In genomic region chr16:94572422-94572821, GRCm38 (mm10) we compare ENCODE assay signal across 9 mouse cellular contexts. TPM values are rescaled to one million over a fixed set of nuclear protein-coding genes. Genes with fewer than 3 reads are reported as not detected.
DNase-seq lines count a peak whose midpoint lies in the region; ATAC-seq and TF ChIP-seq lines count a peak whose summit lies in the region.
"Had no signal": no experiment of that assay in that cellular context is flagged by ENCODE, and none has a peak within 500 bp of the region (broad histone marks: within the 10 kb centered on the region; RNA-seq: fewer than 3 reads in every experiment).

No protein-coding gene starts in this region.

- H3K4me1 ChIP-seq in kidney, embryonic 16.5 days (ENCODE audit: insufficient read depth, low read length) = peaks cover 50% of the 10 kb centered on the region
- peaks cover 53% of the 10 kb centered on the region for H3K4me1 ChIP-seq in embryonic facial prominence, embryonic 13.5 days
- H3K4me1 ChIP-seq in intestine, embryonic 14.5 days (replicated peaks; ENCODE audit: control insufficient read depth, insufficient read depth, low read length) = peaks cover 33% of the 10 kb centered on the region
- H3K4me1 ChIP-seq in midbrain, postnatal 0 days (ENCODE audit: insufficient read depth, low read length) = peaks cover 15% of the 10 kb centered on the region; the same call in 1 of the 2 replicates

- DNase-seq in kidney, postnatal 4 days = no peak
- no peak for DNase-seq in intestine, embryonic 14.5 days (ENCODE audit: low spot score)
- no peak for DNase-seq in midbrain, postnatal 0 days (ENCODE audit: low spot score)
- no peak for DNase-seq in ovary, postnatal 36 days (ENCODE audit: low spot score)
- DNase-seq in kidney, postnatal 25 days = no peak
- DNase-seq: kidney, postnatal 36 days had no signal

- peak overlapping the region; percentile 37 for H3K4me2 ChIP-seq in kidney, embryonic 16.5 days (replicated peaks; ENCODE audit: low read depth, low read length)
- H3K4me2 ChIP-seq in embryonic facial prominence, embryonic 13.5 days = peak overlapping the region; percentile 47
- peak overlapping the region; percentile 39 for H3K4me2 ChIP-seq in intestine, embryonic 14.5 days (ENCODE audit: low read length)
- peak overlapping the region; percentile 29 for H3K4me2 ChIP-seq in midbrain, postnatal 0 days (ENCODE audit: low read depth, low read length, poor library complexity, severe bottlenecking)

- ATAC-seq in kidney, embryonic 16.5 days (ENCODE audit: low FRiP score, low TSS enrichment) = no peak
- no peak for ATAC-seq in embryonic facial prominence, embryonic 13.5 days (ENCODE audit: insufficient number of reproducible peaks, insufficient read depth, low FRiP score, low TSS enrichment, low read depth)
- no peak for ATAC-seq in intestine, embryonic 14.5 days (replicated peaks; ENCODE audit: low FRiP score, low TSS enrichment, low read depth)
- no peak for ATAC-seq in midbrain, postnatal 0 days (ENCODE audit: low FRiP score)
- no peak for ATAC-seq in frontal cortex, adult (ENCODE audit: low TSS enrichment)

- H3K9me3 ChIP-seq in kidney, embryonic 16.5 days (ENCODE audit: low read length) = no peaks in the 10 kb centered on the region
- H3K9me3 ChIP-seq in embryonic facial prominence, embryonic 13.5 days = no peaks in the 10 kb centered on the region
- no peaks in the 10 kb centered on the region for H3K9me3 ChIP-seq in intestine, embryonic 14.5 days (ENCODE audit: control insufficient read depth, low read length)
- H3K9me3 ChIP-seq in midbrain, postnatal 0 days (ENCODE audit: low read length) = no peaks in the 10 kb centered on the region

- WGBS in kidney, embryonic 16.5 days = 36% methylated on average over 2 of the region's 2 CpGs
- WGBS in embryonic facial prominence, embryonic 13.5 days = 39% methylated on average over 2 of the region's 2 CpGs
- 43% methylated on average over 2 of the region's 2 CpGs for WGBS in intestine, embryonic 14.5 days
- WGBS in midbrain, postnatal 0 days = 30% methylated on average over 2 of the region's 2 CpGs

- TF ChIP-seq CTCF in midbrain, postnatal 0 days (IDR thresholded peaks at IDR 0.05) = no peak

- no peak overlapping the region for H3K4me3 ChIP-seq in kidney, embryonic 16.5 days (ENCODE audit: low read length)
- peak overlapping the region; percentile 16 for H3K4me3 ChIP-seq in embryonic facial prominence, embryonic 13.5 days
- H3K4me3 ChIP-seq in intestine, embryonic 14.5 days (ENCODE audit: low read depth, low read length) = no peak overlapping the region
- H3K4me3 ChIP-seq in midbrain, postnatal 0 days (ENCODE audit: low read depth, low read length) = peak overlapping the region; percentile 17; the same call in 1 of the 2 replicates

- H3K27me3 ChIP-seq in kidney, embryonic 16.5 days (ENCODE audit: insufficient read depth, low read length) = no peaks in the 10 kb centered on the region
- no peaks in the 10 kb centered on the region for H3K27me3 ChIP-seq in embryonic facial prominence, embryonic 13.5 days
- no peaks in the 10 kb centered on the region for H3K27me3 ChIP-seq in intestine, embryonic 14.5 days (replicated peaks; ENCODE audit: control insufficient read depth, insufficient read depth, low read length)
- no peaks in the 10 kb centered on the region for H3K27me3 ChIP-seq in midbrain, postnatal 0 days (ENCODE audit: insufficient read depth, low read length)

- H3K27ac ChIP-seq in kidney, embryonic 16.5 days (ENCODE audit: low read length) = no peak overlapping the region
- H3K27ac ChIP-seq in embryonic facial prominence, embryonic 13.5 days = no peak overlapping the region
- no peak overlapping the region for H3K27ac ChIP-seq in intestine, embryonic 14.5 days (ENCODE audit: low read depth)
- H3K27ac ChIP-seq in midbrain, postnatal 0 days (ENCODE audit: low read depth, low read length) = no peak overlapping the region

- H3K36me3 ChIP-seq in kidney, embryonic 16.5 days (ENCODE audit: insufficient read depth, low read length) = no peaks in the 10 kb centered on the region
- H3K36me3 ChIP-seq in embryonic facial prominence, embryonic 13.5 days = no peaks in the 10 kb centered on the region
- no peaks in the 10 kb centered on the region for H3K36me3 ChIP-seq in intestine, embryonic 14.5 days (ENCODE audit: control insufficient read depth, insufficient read depth, low read length)
- no peaks in the 10 kb centered on the region for H3K36me3 ChIP-seq in midbrain, postnatal 0 days (ENCODE audit: insufficient read depth, low read length)

- H3K9ac ChIP-seq in kidney, embryonic 16.5 days (replicated peaks; ENCODE audit: low read length) = no peak overlapping the region
- peak overlapping the region; percentile 44; the same call in 1 of the 2 replicates for H3K9ac ChIP-seq in embryonic facial prominence, embryonic 13.5 days
- H3K9ac ChIP-seq in intestine, embryonic 14.5 days (ENCODE audit: low read length) = 0 out of 2 replicates have a peak overlapping the region, but pooled peaks have one; percentile 1
- H3K9ac ChIP-seq in midbrain, postnatal 0 days (replicated peaks; ENCODE audit: low read length, poor library complexity, severe bottlenecking) = no peak overlapping the region

RNA-seq across cellular contexts. Expression of gene Dyrk1a, which starts 2.6 kb away (rescaled TPM):
- polyA plus RNA-seq in kidney, embryonic 16.5 days (2015; fragmentation: Nextera tagmentation; extraction: Ambion mirVana) = 8.3 and 10.3 TPM in 2 replicates
- 11.0 and 11.1 TPM in 2 replicates for polyA plus RNA-seq in embryonic facial prominence, embryonic 13.5 days (2015; fragmentation: Nextera tagmentation; extraction: Ambion mirVana)
- polyA plus RNA-seq in intestine, embryonic 14.5 days (2014; fragmentation: Nextera tagmentation; extraction: Ambion mirVana) = 11.5 and 13.5 TPM in 2 replicates
- 93.5 and 94.2 TPM in 2 replicates for total RNA-seq in midbrain, postnatal 0 days (2014; rRNA removed)
- 11.7 and 13.7 TPM in 2 replicates for polyA plus RNA-seq in midbrain, postnatal 0 days (2015; fragmentation: Nextera tagmentation; extraction: Ambion mirVana)

RNA-seq across cellular contexts. Expression of gene Vps26c, which starts 45.8 kb away (rescaled TPM):
- polyA plus RNA-seq in kidney, embryonic 16.5 days (2015; fragmentation: Nextera tagmentation; extraction: Ambion mirVana) = 59.3 and 63.2 TPM in 2 replicates
- 49.4 and 53.5 TPM in 2 replicates for polyA plus RNA-seq in embryonic facial prominence, embryonic 13.5 days (2015; fragmentation: Nextera tagmentation; extraction: Ambion mirVana)
- 52.5 and 57.6 TPM in 2 replicates for polyA plus RNA-seq in intestine, embryonic 14.5 days (2014; fragmentation: Nextera tagmentation; extraction: Ambion mirVana)
- 66.2 and 74.8 TPM in 2 replicates for total RNA-seq in midbrain, postnatal 0 days (2014; rRNA removed)
- polyA plus RNA-seq in midbrain, postnatal 0 days (2015; fragmentation: Nextera tagmentation; extraction: Ambion mirVana) = 63.0 and 65.4 TPM in 2 replicates

Comparison
In these comparisons a context has a peak if more than half of its experiments do, and no peak if none do; other contexts are left out.
1. H3K4me3 ChIP-seq: peak in embryonic facial prominence, embryonic 13.5 days (single experiment) and midbrain, postnatal 0 days (single experiment); none in kidney, embryonic 16.5 days (single experiment) and intestine, embryonic 14.5 days (single experiment).
2. H3K9ac ChIP-seq: peak in embryonic facial prominence, embryonic 13.5 days (single experiment) and intestine, embryonic 14.5 days (single experiment); none in kidney, embryonic 16.5 days (single experiment) and midbrain, postnatal 0 days (single experiment).
3. Peak in every context shown above with its lines, with median percentiles within 50 percentile points of each other: H3K4me2 ChIP-seq.